Mouse (Mus musculus) lung, adult 18-20 months (tissue): ENCODE measurements at regions not wholly inside any gene's neighbourhood (a gene's known extent, or its start where the extent isn't known, plus 50 kb on each side); places are given as distances from the start of the nearest gene placed in this dataset.

Experiments used
- DNase-seq, 2 experiments: peaks; one replicate each; pipeline ENCODE4 v3.0.0; 2022; ENCODE audit warnings: mixed read lengths in 2 of 2

DNA sequence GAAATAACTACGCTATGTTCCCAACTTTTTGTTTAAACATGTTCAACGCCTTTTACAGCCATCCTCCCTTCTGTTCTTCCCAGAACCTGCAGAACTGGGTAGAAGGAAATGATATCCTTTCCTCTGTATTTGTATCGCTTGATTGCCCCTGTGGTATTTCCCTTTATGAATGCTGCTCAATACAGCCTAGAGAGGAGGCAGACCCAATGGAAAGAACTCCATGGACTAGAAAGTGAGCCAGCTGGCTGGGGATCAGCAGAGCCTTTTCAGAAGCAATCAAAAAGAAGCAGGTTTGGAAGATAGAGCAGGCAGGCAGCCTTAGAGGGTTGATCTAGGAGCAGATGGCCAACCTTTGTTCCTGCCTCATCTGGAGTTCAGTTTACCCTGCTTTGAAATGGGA lies 233.8 kb upstream of the Atp11b start:
- DNase-seq = no peak

DNA sequence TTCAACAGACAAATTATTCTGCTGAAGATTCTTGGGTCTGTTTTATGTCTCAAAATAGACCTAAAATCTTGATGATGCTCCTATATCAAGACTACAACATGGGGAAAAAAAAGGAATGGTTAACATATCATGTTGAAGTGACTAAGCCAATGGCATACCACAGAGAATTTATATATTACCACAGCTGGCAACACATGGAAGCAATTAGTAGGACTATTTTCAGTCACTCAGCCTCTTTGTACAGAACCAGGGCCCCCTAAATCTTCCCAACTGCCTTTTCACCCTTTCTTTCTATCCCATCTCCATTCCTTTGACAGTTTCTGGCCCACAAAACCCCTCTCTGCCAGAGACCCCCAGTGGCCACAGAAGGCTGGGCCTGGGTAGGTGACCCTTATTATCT lies 206.2 kb upstream of the Atp11b start:
- no peak for DNase-seq

DNA sequence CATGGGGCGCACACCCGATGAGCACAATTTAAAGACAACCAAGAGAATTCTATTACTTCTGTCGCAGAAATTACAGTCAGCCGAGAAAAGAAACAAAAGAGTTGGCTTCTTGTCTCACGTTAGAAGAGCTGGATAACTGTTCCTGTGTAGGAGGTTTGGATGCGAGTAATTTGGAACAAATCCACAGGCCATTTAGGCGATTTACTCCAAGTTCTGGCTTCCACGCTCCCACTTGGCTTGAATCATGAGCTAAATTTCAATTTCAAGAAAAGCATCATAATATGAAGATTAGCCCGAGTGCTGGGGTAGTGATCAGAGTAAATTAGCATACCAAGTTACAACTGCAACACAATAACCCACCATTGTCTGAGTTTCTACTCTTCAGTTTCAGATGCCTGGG lies 202.1 kb upstream of the Atp11b start:
- DNase-seq = no peak

DNA sequence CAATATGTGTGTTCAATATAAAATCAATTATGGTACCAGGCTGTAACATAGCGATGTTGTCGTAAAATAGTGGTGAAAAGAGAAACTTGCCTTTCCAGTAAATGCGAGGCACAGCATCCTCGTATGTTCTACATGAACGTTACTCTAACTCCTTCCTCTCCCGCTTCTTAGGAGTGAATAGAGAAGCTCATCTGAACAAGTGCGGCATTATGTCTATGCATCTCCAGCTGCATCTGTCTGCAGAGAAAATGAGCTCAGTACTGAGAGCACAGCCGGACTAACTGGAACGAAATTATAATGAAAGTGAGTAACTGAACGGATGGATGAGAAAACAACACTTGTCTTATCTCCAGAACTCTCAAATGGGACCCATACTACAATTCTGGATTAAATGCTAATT lies 193.5 kb upstream of the Atp11b start:
- no peak for DNase-seq

DNA sequence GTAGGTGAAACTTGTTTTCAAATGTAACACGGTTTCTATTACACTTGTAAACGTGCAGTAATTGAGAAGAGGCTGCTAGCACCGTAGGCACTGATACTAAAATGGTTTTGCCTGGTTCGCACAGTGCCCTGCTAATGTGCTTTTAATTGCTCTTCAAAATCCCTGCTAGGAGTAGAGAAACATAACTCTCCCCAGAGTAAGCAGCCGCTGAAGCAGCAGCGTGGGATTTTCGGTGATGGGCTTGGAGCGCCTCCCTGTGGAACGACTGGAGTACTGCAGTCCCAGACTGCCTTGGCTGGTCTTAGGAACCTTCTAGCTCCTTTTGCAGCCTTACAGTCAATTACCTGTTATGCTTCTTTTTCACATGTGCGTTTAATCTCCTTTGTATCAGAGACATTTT lies 179.5 kb upstream of the Atp11b start:
- DNase-seq = peak in 1 of 2 experiments; percentile 2
